In the genomic region with DNA sequence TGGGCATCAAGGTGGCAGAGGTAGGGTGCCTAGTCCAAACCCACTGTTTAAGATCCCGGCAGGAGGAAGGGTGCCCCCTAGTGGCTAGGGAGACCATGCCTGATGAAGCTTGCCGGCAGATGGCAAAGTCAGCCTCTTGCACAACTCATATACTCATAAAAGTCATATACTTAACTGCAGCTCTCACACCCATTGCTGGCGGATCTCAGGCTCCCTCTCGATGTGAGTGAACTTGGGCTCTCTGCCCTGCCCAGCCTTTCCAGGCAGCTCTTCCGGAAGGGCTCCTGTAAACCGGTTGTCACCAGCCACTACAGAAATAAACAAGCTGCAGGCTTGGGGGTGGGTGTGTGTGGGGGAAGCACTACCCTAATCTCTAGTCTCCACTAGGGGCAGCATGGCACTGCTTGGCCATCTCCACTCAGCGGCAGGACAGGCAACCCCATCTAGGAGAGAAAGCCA, we compare ENCODE assay signal across 8 mouse cellular contexts. TPM values are rescaled to one million over a fixed set of nuclear protein-coding genes. Genes with fewer than 3 reads are reported as not detected.
DNase-seq lines count a peak whose midpoint lies in the region; ATAC-seq and TF ChIP-seq lines count a peak whose summit lies in the region.

No protein-coding gene starts in this region.

- ATAC-seq in heart, embryonic 16.5 days (replicated peaks; ENCODE audit: extremely low read depth, insufficient read depth, low FRiP score), result peak; percentile 12; the same call in 1 of the 2 replicates
- ATAC-seq in liver, embryonic 16.5 days (ENCODE audit: low read depth), result no peak
- ATAC-seq in neural tube, embryonic 13.5 days (ENCODE audit: low read depth), result no peak

- WGBS in forebrain, embryonic 10.5 days, result 0% methylated on average over 7 of the region's 7 CpGs
- WGBS in heart, embryonic 16.5 days, result 1% methylated on average over 7 of the region's 7 CpGs
- 0% methylated on average over 7 of the region's 7 CpGs for WGBS in liver, embryonic 16.5 days (ENCODE audit: insufficient replicate concordance)
- 0% methylated on average over 7 of the region's 7 CpGs for WGBS in neural tube, embryonic 13.5 days

- no peak for TF ChIP-seq POLR2A in testis, adult 2 months (IDR thresholded peaks at IDR 0.05; ENCODE audit: control insufficient read depth, low read depth, low read length)

- no peaks in the 10 kb centered on the region for H3K9me3 ChIP-seq in forebrain, embryonic 10.5 days
- H3K9me3 ChIP-seq in heart, embryonic 16.5 days (replicated peaks; ENCODE audit: control insufficient read depth, low read length), result no peaks in the 10 kb centered on the region
- no peaks in the 10 kb centered on the region for H3K9me3 ChIP-seq in liver, embryonic 16.5 days (replicated peaks; ENCODE audit: control insufficient read depth, low read length)
- H3K9me3 ChIP-seq in neural tube, embryonic 13.5 days, result no peaks in the 10 kb centered on the region

- H3K4me2 ChIP-seq in heart, embryonic 16.5 days (ENCODE audit: low read depth, low read length), result peak overlapping the region; percentile 55
- H3K4me2 ChIP-seq in liver, embryonic 16.5 days (ENCODE audit: low read depth, low read length), result peak overlapping the region; percentile 77
- H3K4me2 ChIP-seq in neural tube, embryonic 13.5 days, result peak overlapping the region; percentile 42

- peaks cover 3% of the 10 kb centered on the region for H3K36me3 ChIP-seq in forebrain, embryonic 10.5 days (replicated peaks)
- H3K36me3 ChIP-seq in heart, embryonic 16.5 days (ENCODE audit: control insufficient read depth, insufficient read depth), result 0 out of 2 replicates have a peak, but pooled peaks cover under 1% of the 10 kb centered on the region
- H3K36me3 ChIP-seq in liver, embryonic 16.5 days (ENCODE audit: control insufficient read depth, insufficient read depth), result peaks cover 4% of the 10 kb centered on the region; the same call in 1 of the 2 replicates
- no peaks in the 10 kb centered on the region for H3K36me3 ChIP-seq in neural tube, embryonic 13.5 days
- no peaks in the 10 kb centered on the region for H3K36me3 ChIP-seq in testis, adult 2 months (ENCODE audit: control insufficient read depth, insufficient read depth, low read length)

- H3K9ac ChIP-seq in heart, embryonic 16.5 days (ENCODE audit: low read length), result peak overlapping the region; percentile 53; the same call in 1 of the 2 replicates
- peak overlapping the region; percentile 60 for H3K9ac ChIP-seq in liver, embryonic 16.5 days (ENCODE audit: low read depth, low read length)
- peak overlapping the region; percentile 44; the same call in 1 of the 2 replicates for H3K9ac ChIP-seq in neural tube, embryonic 13.5 days

- H3K27ac ChIP-seq in forebrain, embryonic 10.5 days, result peak overlapping the region; percentile 80
- peak overlapping the region; percentile 69 for H3K27ac ChIP-seq in heart, embryonic 16.5 days (ENCODE audit: low read length)
- H3K27ac ChIP-seq in liver, embryonic 16.5 days (ENCODE audit: low read length), result peak overlapping the region; percentile 82
- peak overlapping the region; percentile 69; the same call in 1 of the 2 replicates for H3K27ac ChIP-seq in neural tube, embryonic 13.5 days (replicated peaks)
- no peak overlapping the region for H3K27ac ChIP-seq in testis, adult 2 months (ENCODE audit: control insufficient read depth, insufficient read depth, low read depth, low read length)

- H3K4me3 ChIP-seq in forebrain, embryonic 10.5 days, result peak overlapping the region; percentile 38
- H3K4me3 ChIP-seq in heart, embryonic 16.5 days (ENCODE audit: low read length), result peak overlapping the region; percentile 33
- H3K4me3 ChIP-seq in liver, embryonic 16.5 days (ENCODE audit: low read depth, low read length), result peak overlapping the region; percentile 54
- peak overlapping the region; percentile 20 for H3K4me3 ChIP-seq in neural tube, embryonic 13.5 days
- no peak overlapping the region for H3K4me3 ChIP-seq in testis, adult 2 months (ENCODE audit: control insufficient read depth, low read depth, low read length)

- TF ChIP-seq CTCF in testis, adult 2 months (IDR thresholded peaks at IDR 0.05; ENCODE audit: control insufficient read depth, insufficient read depth, insufficient replicate concordance, low read depth, low read length), result peak; percentile 84; the same call in 1 of the 2 replicates

- peak; percentile 79 to 87 for DNase-seq in CD8-positive naive resting alpha-beta T cell, adult 2 months (ENCODE audit: low read depth in 2 of 2, low spot score in 2 of 2)
- peak; percentile 90 for DNase-seq in c-Kit-positive CD71-negative TER-119-negative erythroid progenitor cells, embryonic 14.5 days (ENCODE audit: low read depth)
- DNase-seq in forebrain, embryonic 10.5 days (ENCODE audit: extremely low spot score, low spot score), result peak; percentile 81
- peak; percentile 94 to 95 for DNase-seq in kidney, postnatal 36 days

- peaks cover 30% of the 10 kb centered on the region for H3K4me1 ChIP-seq in forebrain, embryonic 10.5 days
- peaks cover 8% of the 10 kb centered on the region for H3K4me1 ChIP-seq in heart, embryonic 16.5 days (ENCODE audit: control insufficient read depth, insufficient read depth, low read length)
- H3K4me1 ChIP-seq in liver, embryonic 16.5 days (ENCODE audit: control insufficient read depth, low read depth, low read length), result peaks cover 17% of the 10 kb centered on the region
- H3K4me1 ChIP-seq in neural tube, embryonic 13.5 days (replicated peaks), result peaks cover 23% of the 10 kb centered on the region
- peaks cover 4% of the 10 kb centered on the region; the same call in 1 of the 2 replicates for H3K4me1 ChIP-seq in testis, adult 2 months (ENCODE audit: control insufficient read depth, insufficient read depth, low read length)

- peaks cover 14% of the 10 kb centered on the region for H3K27me3 ChIP-seq in forebrain, embryonic 10.5 days (ENCODE audit: poor library complexity, severe bottlenecking)
- peaks cover 2% of the 10 kb centered on the region; the same call in 1 of the 2 replicates for H3K27me3 ChIP-seq in heart, embryonic 16.5 days (ENCODE audit: control insufficient read depth, insufficient read depth, low read length)
- no peaks in the 10 kb centered on the region; the same call in 1 of the 2 replicates for H3K27me3 ChIP-seq in liver, embryonic 16.5 days (ENCODE audit: control insufficient read depth, insufficient read depth, low read depth, low read length)
- no peaks in the 10 kb centered on the region; the same call in 1 of the 2 replicates for H3K27me3 ChIP-seq in neural tube, embryonic 13.5 days
- H3K27me3 ChIP-seq in testis, adult 2 months (ENCODE audit: control insufficient read depth, insufficient read depth, low read length), result no peaks in the 10 kb centered on the region

RNA-seq across cellular contexts. Expression of gene Tubb4b, which starts 4.0 kb away (rescaled TPM):
- polyA plus RNA-seq in forebrain, embryonic 10.5 days (2016; fragmentation: Nextera tagmentation; extraction: Ambion mirVana), result 736 and 780 TPM in 2 replicates
- 474 and 482 TPM in 2 replicates for polyA plus RNA-seq in heart, embryonic 16.5 days (2015; fragmentation: Nextera tagmentation; extraction: Ambion mirVana)
- polyA plus RNA-seq in liver, embryonic 16.5 days (2015; fragmentation: Nextera tagmentation; extraction: Ambion mirVana), result 590 and 624 TPM in 2 replicates
- polyA plus RNA-seq in neural tube, embryonic 13.5 days (2015; fragmentation: Nextera tagmentation; extraction: Ambion mirVana), result 361 and 388 TPM in 2 replicates
- polyA plus RNA-seq in testis, adult 2 months (2012; rRNA removed), result 2,564 and 2,638 TPM in 2 replicates

RNA-seq across cellular contexts. Expression of gene Slc34a3, which starts 5.7 kb away (rescaled TPM):
- not detected in 2 replicates for polyA plus RNA-seq in forebrain, embryonic 10.5 days (2016; fragmentation: Nextera tagmentation; extraction: Ambion mirVana)
- polyA plus RNA-seq in heart, embryonic 16.5 days (2015; fragmentation: Nextera tagmentation; extraction: Ambion mirVana), result not detected in 2 replicates
- polyA plus RNA-seq in liver, embryonic 16.5 days (2015; fragmentation: Nextera tagmentation; extraction: Ambion mirVana), result 0.08 TPM in 1 of 2 replicates, not detected in the other
- not detected in 2 replicates for polyA plus RNA-seq in neural tube, embryonic 13.5 days (2015; fragmentation: Nextera tagmentation; extraction: Ambion mirVana)
- 0.48 and 0.55 TPM in 2 replicates for polyA plus RNA-seq in testis, adult 2 months (2012; rRNA removed)

RNA-seq across cellular contexts. Expression of gene Rnf224, which starts 8.1 kb away (rescaled TPM):
- not detected in 2 replicates for polyA plus RNA-seq in forebrain, embryonic 10.5 days (2016; fragmentation: Nextera tagmentation; extraction: Ambion mirVana)
- not detected in 2 replicates for polyA plus RNA-seq in heart, embryonic 16.5 days (2015; fragmentation: Nextera tagmentation; extraction: Ambion mirVana)
- polyA plus RNA-seq in liver, embryonic 16.5 days (2015; fragmentation: Nextera tagmentation; extraction: Ambion mirVana), result not detected in 2 replicates
- not detected in 2 replicates for polyA plus RNA-seq in neural tube, embryonic 13.5 days (2015; fragmentation: Nextera tagmentation; extraction: Ambion mirVana)
- 0.05 TPM in 1 of 2 replicates, not detected in the other for polyA plus RNA-seq in testis, adult 2 months (2012; rRNA removed)

RNA-seq across cellular contexts. Expression of gene Fam166a, which starts 9.9 kb away (rescaled TPM):
- 0.67 and 0.80 TPM in 2 replicates for polyA plus RNA-seq in forebrain, embryonic 10.5 days (2016; fragmentation: Nextera tagmentation; extraction: Ambion mirVana)
- polyA plus RNA-seq in heart, embryonic 16.5 days (2015; fragmentation: Nextera tagmentation; extraction: Ambion mirVana), result 1.1 TPM in 1 of 2 replicates, not detected in the other
- polyA plus RNA-seq in liver, embryonic 16.5 days (2015; fragmentation: Nextera tagmentation; extraction: Ambion mirVana), result not detected in 2 replicates
- 0.89 TPM in 1 of 2 replicates, not detected in the other for polyA plus RNA-seq in neural tube, embryonic 13.5 days (2015; fragmentation: Nextera tagmentation; extraction: Ambion mirVana)
- polyA plus RNA-seq in testis, adult 2 months (2012; rRNA removed), result 552 and 576 TPM in 2 replicates

RNA-seq across cellular contexts. Expression of gene Rnf208, which starts 13.6 kb away (rescaled TPM):
- 23.3 and 26.5 TPM in 2 replicates for polyA plus RNA-seq in forebrain, embryonic 10.5 days (2016; fragmentation: Nextera tagmentation; extraction: Ambion mirVana)
- polyA plus RNA-seq in heart, embryonic 16.5 days (2015; fragmentation: Nextera tagmentation; extraction: Ambion mirVana), result 3.7 and 5.2 TPM in 2 replicates
- polyA plus RNA-seq in liver, embryonic 16.5 days (2015; fragmentation: Nextera tagmentation; extraction: Ambion mirVana), result 0.77 TPM in 1 of 2 replicates, not detected in the other
- polyA plus RNA-seq in neural tube, embryonic 13.5 days (2015; fragmentation: Nextera tagmentation; extraction: Ambion mirVana), result 83.0 and 91.6 TPM in 2 replicates
- polyA plus RNA-seq in testis, adult 2 months (2012; rRNA removed), result 7.4 and 8.1 TPM in 2 replicates
